Mouse (Mus musculus) lung, postnatal 0 days (tissue): ENCODE measurements around the gene Fnbp1.

Experiments
- CTCF ChIP-seq: IDR thresholded peaks from 2 replicates; pipeline ENCODE4 v1.5.1; 2016; ENCODE audit warnings: antibody characterized with exemption, mild to moderate bottlenecking
- EP300 ChIP-seq: IDR thresholded peaks from 2 replicates; pipeline ENCODE4 v1.6.1; 2016; ENCODE audit warnings: antibody characterized with exemption, mild to moderate bottlenecking, control low read depth

DNA sequence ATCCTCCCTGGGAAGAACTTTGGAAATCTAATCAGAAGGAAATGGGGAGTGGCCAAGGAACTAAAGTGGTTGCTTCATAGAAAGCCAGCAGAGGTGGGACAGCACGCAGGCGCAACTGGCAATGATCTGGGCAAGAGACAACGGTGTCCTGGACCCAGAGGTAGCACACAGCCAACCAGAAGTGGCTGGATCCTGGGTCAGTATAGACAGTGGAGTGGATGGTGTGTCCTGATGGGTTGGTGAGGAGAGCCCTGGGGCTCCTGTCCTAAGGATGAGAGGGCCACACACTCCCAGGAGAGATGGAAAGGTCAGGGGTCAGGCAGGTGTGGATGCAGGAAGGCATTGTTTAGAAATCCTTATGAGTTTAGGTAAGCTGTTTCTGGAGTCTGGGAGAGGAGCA, 40.5 kb downstream of the Fnbp1 start:
- TF ChIP-seq CTCF = no peak
- TF ChIP-seq EP300 = no peak
